Mouse (Mus musculus) kidney, postnatal 36 days (tissue): ENCODE measurements around the gene Efcab3.
"Not testable (repeated sequence)": the region's sequence is repeated elsewhere in the genome, so short reads cannot be mapped to it uniquely, and the experiment has no call there.

Source experiments
- DNase-seq, 2 experiments: peaks; one replicate each; pipeline ENCODE4 v3.0.0; 2021 to 2022; ENCODE audit warnings: mixed read lengths in 2 of 2

Gene Efcab3

DNA sequence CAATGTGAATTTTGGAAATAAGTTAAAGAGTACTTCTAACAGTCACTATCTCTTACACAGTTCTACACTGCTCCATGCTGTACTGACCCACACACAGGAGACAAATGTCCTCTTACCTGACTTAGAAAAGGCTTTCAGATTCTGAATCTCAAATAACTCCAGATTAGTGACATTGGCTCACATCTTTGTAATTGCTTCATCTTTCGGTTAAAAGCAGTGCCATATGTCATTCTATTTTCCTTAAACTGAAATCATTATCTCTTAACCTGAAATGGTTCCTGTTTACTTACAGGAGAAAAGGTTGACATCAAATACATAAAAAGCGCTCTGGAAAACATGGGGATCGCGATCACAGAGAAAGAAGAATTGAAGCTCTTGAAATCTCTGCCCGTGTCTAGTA is at the start of gene Efcab3:
Gene Efcab3 (plus strand): TSS at position 301 of the 400 bp plus-strand sequence.
- no peak for DNase-seq

DNA sequence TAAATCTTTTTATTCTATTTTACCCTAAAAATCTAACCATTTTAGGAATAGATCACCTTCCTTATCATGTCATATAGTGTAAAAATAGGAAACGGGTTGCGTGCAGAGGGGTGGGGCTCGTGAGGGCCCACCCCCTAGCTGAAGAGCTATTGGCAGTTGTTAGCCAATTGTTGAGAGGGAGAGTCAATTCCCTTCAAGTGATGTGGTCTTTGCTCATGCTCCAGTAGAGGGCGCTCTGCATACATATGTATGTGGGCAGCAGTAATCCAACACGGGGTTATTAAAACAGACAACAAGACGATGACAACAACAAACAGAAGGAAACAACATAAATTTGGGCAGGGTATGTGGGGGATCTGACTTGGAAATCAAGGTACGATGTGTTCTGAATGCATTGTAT is 42.3 kb upstream of the Efcab3 start:
- peak; percentile 2 to 50 for DNase-seq

DNA sequence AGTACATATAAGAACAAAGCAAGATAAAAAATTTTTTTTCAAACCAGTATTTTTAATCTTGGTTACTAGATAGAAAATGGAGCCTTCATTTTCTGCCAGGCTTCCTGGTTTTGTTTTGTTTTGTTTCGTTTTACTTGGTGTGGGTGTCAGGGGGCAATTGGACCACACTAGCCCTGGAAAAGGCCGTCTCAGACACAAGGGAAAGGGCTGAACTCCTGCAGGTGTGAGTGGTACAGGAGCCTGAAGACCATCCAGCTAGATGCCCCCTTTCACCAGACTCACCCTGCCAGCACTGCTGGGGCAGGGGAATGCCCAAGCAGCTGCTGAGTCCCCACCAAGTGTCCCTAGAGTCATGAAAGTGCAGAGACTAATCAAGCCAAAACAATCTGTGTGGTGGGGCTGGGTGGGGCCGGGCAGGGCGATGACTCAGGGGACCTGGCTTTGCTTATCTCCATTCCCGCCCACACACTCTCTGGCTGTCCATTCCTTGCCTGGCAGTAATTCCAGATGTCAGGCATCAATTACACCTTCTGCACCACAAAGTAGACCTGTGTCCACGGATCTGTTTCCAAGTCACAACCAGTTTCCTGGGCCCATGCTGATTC is 34.5 kb upstream of the Efcab3 start:
- DNase-seq = no peak

DNA sequence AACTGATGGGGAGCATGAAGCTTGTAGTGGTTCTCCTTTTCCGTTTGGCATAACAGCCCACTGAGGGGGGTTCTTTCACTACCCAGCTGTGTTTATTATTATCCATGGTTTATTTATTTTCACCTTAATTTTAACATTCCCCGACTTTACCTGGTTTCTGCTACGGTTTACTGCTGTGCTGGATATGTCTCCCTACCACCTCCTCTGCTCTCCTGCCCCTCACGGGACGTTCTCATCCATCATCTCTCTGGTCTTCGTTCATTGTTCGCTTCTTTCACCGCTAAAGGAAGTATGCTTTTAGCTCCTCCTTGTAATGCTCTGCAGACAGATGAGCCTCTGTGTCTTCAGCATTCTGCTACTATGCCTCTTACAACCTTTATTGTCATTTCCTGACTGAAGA is 33.9 kb upstream of the Efcab3 start:
- no peak for DNase-seq

DNA sequence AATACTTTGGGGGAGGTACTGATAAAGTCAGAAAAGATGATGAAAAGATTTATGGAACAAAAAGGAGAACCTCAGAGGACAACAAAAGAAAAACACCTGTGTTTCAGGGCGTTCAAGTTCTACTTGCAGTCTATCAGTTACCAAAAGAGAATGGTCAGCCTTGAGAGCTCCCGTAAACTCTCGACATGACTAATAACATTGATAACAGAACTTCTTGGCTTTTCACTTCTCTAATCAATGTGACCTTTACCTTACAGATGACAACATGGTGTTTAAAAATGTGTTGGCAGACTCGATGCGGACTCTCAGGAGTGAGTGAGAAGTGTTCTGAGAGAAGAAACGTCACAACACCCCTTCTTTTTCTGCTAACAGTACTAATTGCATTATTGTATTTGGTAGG is 33.2 kb upstream of the Efcab3 start:
- DNase-seq = no peak

DNA sequence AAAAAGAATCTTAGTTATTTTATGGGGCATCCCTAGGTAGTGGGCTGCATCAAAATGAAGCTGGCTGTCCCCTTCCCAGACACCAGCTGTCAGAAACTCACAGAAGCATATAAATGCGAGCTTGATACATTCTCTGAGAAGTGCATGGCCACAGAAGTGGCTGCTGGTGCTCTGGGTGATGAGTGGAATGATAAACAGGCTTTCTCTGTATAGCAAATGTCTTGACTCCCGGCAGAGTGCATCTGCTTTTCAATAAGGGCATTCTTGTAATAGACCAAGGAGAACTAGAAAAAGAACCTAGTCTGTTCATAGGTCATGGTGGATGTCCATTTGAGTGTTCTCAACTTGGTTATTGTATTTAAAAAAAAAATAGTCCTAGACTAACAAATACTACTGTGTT is 32.3 kb upstream of the Efcab3 start:
- no peak for DNase-seq

DNA sequence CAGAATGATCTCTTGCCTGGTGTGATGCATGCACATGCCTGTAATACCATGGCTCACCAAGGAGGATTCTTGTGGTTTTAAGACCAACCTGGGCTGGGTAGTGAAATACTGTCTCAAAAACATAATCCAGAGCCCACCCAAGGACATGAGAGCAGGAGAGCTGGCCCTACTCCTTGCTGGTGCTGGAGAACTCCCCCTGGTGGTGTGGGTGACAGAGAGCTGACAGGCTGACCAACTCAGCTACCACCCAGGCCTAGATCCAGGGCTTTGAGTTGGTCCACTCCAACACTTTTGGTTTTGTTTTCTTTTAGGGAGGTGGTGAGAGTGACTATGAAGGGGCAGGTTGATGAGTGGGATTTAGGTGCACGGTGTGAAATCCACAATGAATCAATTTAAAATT is 28.3 kb upstream of the Efcab3 start:
- no peak for DNase-seq

DNA sequence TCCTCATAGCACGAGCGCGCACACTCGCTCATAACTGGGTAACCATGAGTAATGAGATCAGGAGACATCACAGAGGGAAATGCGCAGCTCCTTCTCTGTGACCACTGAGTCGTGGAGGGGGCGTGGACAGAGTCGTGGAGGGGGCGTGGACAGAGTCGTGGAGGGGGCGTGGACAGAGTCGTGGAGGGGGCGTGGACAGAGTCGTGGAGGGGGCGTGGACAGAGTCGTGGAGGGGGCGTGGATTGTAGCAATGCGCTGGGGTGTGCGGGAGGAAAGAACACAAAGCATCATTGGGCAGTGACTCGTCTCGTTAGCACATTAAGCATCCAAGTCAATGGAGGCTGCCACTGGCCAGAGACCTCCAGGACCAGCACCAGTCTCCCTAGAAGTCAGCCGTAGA is 49.1 kb downstream of the Efcab3 start:
- DNase-seq = not testable (repeated sequence)

DNA sequence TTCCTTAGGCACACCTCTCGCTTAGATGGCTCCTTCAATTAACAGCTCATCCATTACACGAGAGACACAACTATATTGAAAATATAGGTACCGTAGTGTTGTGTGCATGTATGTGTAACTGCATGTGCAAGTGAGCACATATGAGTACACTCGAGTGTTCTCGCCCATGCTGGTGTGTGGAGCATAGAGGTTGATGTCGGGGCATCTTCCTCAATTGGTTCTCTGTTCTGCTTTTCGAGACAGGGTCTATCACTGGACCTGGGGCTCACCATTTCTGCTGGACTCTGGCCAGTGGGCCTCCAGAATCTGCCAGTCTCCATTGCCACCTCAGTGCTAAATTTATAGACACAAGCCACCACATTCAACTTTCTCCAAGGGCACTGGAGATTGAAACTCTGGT is 54.4 kb downstream of the Efcab3 start:
- no peak for DNase-seq

DNA sequence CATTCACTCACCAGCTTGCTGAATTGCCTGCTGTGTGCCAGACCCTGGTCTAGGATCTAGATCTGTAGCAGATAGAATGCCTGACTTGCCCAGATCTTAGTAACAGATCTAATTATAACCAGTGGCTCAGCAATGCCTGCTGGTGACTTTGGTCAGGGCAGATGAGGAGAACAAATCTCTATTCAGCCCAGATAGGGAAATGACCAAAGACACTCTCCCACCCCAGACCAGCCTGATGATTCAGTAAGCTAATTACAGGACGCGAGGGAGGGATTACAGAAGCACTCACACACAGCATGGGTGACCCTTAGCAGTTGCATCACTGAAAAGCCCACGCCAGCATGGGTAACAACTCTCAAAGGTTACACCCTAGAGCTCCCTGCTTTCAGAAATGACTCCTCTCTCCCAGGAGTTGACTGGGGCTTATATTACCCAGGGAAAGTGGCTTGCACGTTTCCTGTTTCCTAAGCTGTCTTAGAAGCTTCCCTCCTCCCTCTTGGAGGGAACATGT is 57.2 kb downstream of the Efcab3 start:
- no peak for DNase-seq

DNA sequence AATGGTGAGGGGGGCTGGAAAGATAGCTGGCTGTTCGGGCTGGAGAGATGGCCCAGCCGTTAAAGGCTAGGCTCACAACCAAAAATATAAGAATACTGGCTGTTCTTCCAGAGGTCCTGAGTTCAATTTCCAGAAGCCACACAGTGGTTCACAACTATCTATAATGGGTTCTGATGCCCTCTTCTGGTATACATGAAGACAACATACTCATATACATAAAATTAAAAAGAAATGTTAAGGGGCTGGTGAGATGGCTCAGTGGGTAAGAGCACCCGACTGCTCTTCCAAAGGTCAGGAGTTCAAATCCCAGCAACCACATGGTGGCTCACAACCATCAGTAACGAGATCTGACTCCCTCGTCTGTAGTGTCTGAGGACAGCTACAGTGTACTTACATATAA is 58.4 kb downstream of the Efcab3 start:
- not testable (repeated sequence) for DNase-seq

DNA sequence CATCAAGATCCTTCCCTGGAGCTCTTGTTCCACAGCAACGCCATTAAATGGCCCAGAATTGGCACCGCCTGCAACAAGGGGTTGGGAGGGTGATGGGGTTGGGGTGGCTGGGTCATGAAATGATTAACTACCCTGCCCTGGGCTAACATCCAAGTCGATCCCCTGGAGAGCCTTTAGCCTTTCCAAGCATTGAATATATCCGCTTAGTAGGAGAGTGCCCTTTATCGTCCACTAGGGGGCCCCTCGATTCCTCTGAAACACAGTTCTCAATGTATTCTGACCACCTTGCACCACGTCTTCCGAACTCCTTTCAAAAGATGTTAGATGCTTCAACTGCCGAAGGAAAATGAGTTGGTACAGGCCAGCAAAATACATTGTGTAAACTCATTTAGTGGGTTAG is 60.6 kb downstream of the Efcab3 start:
- peak; percentile 86 to 88 for DNase-seq

DNA sequence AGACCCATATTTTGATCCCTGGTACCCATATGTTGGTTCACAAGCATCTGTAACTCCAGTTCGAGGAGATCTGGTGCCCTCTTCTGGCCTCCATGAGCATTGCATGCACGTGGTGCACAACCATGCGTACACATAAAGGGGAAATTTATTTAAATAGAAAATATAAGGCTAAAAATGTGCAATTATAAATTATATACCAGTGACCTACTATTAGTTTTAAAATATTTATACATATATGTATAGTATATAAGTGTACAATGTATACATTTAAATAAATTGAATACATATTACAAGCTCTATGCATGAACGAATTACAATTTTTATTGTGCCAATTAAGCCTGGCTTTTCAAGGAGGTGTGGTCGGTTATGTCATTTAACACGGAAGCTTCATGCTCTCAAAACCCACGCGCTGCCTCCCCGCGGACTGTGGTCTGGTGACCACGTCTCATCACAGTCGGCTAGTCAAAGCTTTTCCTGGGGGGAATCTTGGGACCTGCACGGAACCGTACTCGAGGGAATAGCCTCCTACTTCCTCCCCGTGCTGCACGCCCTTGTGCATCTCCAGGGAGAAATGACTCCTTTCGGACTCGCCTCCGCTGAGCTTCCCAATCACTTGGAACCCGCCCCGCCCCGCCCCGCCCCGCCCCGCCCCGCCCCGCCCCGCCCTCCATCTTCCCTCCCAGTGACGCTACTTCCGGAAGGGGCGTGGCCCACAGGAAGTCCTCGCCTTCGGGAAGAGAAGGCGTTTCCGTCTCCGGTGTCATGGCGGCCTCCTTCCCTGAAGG is 62.5 kb downstream of the Efcab3 start, which contains the start of gene Mettl2:
Gene Mettl2 (plus strand): TSS at position 691 of the 785 bp plus-strand sequence.
- DNase-seq = peak; percentile 86 to 93

DNA sequence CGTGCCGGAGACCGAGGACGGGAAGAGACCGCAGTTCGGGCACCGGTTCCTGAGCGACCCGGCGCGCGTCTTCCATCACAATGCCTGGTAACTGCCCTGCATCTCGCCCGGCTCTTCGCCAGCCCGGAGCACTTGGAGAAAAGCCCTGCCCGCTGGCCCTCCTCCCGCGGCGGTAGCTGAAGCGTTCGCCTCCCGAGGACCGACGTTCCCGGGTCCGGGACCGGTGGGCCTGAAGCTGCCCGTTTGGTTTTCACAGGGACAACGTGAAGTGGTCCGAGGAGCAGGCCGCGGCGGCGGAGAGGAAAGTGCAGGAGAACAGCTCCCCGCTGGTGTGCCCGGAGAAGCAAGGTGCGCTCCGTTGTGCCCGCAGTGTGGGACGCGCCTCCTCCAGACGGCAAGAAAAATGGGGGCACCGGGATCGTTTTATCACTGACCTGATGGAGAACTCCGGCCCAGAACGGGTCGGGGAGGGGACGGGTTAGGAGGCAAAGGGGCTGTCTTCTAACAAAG is 63.2 kb downstream of the Efcab3 start:
- DNase-seq = no peak

DNA sequence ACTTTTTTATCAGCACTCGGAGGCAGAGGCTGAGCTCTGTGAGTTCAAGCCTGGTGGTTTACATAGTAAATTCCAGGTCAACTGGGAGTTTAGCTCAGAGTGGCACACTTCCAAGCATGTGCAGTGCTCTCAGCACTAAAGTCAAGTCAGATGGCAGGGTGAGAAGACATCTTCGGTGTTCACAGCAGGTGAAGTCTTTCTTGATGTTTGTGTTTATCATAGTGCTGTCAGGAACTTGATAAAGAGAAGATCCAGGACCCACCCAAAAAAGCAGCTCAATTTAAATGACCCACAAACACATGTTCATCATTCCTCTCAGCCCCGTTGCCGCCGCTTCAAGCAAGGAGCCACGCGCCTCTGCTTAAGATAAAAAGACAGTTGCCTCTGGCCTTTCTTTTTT is 72.3 kb downstream of the Efcab3 start:
- no peak for DNase-seq

DNA sequence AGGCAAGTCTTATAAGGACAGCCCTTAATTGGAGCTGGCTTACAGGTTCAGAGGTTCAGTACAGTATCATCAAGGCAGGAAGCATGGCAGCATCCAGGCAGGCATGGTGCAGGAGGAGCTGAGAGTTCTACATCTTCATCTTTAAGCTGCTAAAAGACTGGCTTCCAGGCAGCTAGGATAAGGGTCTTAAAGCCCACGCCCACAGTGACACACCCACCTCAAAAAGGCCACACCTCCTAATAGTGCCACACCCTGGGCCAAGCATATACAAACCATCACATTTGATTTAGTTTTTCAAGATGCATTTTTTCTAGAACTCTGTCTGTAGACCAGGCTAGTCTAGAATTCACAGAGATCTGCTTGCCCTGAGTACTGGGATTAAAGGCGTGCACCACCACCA is 73.9 kb downstream of the Efcab3 start:
- DNase-seq = not testable (repeated sequence)

DNA sequence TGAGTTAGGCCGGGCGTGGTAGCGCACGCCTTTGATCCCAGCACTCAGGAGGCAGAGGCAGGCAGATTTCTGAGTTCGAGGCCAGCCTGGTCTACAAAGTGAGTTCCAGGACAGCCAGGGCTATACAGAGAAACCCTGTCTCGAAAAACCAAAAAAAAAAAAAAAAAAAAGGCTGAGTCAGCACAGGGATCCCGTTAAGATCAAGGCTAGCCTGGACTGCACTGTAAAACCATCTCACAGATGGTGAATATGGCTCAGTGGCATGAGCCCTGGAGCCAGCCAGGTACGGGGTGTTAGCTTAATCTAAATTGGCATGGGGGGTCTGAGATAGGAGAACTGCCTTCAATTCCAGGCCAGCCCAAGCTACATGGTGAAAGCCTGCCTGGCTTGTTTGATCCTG is 77.1 kb downstream of the Efcab3 start:
- not testable (repeated sequence) for DNase-seq

DNA sequence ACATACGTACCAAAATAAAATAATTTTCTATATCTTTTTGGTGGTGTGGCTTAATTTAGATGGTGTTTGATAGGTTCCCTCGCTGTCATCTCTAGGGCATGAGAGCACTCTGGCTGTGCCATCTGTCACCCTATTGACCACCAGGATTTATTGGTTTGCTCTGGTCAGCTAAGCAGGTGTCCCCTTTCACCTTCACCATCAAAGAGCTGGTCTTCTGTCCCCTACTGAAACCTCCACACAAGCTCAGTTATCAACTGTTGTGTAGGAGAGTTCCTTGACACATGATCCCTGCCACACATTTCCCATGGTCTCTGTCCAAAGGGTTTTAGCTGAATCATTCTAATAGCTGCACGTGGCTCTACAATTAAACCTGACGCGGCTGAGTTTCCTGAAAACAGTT is 77.7 kb downstream of the Efcab3 start:
- DNase-seq = no peak

DNA sequence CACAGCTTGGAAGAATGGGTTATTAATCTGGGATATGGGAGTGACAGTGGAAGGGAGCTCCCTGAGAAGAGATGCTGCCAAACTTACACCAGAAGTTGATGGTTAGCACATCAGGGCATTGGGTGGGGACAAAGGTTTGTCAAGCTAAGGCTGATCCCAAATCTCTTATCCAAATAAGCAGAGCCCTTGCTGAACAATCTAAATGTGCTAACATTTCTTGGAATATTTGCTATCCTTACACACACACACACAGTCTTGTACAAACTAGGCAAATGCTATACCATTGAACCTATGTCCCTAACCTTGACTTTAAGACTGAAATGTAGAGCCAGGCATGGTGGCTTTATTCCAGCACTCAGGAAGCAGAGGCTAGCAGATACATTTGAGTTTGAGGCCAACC is 80.2 kb downstream of the Efcab3 start:
- no peak for DNase-seq

DNA sequence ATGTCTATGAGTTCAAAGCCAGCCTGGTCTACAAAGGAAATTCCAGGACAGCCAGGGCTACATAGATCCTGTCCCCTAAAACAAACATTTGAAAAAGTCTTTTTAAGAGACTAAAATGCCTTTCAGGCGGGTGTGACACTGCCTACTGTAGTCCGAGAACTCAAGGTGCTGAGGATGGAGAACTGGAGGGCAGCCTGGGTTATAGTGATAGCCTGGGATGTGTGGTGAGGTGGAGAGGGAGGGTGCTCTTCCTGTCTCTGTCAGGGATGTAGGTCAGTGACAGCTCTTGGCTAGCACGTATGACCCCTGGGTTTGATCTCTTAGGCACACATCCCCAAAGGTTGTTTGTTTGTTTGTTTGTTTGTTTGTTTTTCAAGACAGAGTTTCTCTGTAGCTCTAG is 80.7 kb downstream of the Efcab3 start:
- DNase-seq = no peak

DNA sequence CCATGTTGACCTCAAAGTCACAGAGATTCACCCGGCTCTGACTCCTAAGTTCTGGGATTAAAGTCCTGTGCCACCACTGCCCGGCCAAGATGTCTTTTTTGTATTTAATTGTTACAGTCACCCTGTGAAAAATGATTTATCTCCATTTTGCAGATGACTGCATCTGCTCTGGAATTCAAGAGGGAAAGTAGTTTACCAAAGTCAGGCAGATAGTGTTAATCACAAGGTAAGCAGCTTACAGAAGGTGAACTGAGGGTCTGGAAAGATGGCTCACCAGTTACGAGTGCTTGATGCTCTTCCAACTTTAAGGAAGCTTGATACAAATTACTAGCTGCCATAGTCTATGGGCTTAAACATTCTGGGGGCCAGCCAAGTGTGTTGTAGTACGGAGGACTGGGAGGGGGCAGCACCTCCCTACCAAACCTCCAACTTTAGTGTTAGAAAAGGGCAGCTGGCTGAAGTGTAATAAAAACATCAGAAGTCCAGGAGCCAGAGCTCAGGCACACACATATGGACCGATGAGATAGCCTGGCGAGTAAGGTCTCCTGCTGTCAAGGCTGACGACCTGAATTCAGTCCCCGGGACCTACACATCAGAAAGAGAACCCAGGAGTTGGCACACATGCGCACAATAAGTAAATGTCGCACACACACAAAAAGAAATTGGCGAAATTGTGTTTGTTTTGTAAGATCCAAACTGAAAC is 81.3 kb downstream of the Efcab3 start:
- peak; percentile 46 to 54 for DNase-seq

DNA sequence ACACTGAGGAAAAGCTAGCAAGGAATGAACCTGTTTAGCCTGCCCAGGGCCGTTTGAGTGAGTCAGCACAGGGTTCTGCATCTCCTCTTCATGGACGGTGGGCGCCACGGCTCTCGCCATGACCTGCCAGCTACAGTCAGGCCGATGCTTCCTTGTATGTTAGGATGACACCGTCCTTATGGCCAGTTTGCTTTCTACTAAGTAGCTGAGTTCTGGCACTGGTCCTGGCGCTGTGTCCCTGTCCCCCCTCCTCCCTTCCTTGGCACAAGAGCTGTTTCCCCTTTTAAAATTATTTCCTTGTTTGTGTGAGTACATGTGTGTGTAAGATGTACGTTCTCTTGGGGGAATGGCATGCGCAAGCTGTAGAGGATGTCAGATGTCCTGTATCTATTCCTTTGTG is 81.8 kb downstream of the Efcab3 start:
- no peak for DNase-seq

DNA sequence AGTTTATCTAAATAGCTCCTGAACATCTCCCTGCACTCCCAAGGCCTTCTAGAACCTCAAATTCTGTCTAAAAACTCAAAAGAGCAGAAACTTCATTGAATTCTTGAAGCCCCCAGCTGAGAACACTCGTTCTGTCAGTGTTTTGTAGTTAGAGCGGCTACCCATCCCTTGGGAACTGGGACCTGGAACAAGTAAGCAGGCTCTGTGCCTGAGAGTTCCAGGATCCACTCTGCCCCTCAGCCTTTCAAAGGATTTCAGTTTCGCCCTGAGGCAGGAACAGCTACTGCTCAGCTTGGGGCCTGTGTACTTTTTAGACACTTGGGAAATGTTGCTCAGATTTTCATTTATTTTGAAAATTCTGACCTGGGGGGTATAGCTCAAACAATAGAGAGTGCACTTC is 83.2 kb downstream of the Efcab3 start, which contains the start of gene Gm10842:
Gene Gm10842 (plus strand): TSS at position 301 of the 400 bp plus-strand sequence.
- no peak for DNase-seq
